Mouse (Mus musculus): ENCODE results near the gene Sema4g. TPM values are rescaled to one million over a fixed set of nuclear protein-coding genes. Genes with fewer than 3 reads are reported as not detected.

Gene Sema4g
- polyA plus RNA-seq, 1 experiment = not detected

DNA sequence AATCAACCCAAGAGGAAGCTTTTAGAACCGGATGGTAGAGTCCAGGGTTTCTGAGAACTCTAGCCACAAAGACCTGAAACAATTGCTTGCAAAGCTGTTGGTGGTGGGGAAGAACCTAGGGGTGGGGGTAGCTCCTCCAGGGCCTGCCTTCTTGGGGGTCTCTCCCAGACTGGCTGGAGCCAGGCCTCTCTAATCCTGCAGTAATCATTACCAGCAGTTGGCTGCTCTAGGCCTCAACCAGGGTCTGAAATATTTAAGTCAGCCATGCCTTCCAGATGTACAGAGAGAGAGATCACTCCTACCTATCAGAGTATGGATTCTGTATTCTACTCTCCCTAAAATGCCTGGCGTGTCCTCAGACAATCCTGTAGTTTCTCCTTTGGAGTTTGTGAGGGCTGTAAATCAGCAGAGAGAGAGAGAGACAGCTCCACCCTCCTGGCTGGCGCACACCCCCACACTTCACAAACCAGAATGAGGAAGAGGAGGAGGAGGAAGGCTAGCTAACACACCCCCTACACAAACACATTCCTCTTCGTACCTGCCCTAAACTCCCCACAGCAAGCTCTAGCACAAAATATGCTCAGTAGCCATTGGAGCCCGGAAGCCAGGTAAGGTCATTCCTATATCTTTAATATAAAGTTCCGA lies 24.8 kb downstream of the Sema4g start:
- Histone ChIP-seq H3K27ac (ENCODE audit: insufficient read depth, low read depth, low read length) (no peak overlapping the region), H3K4me1 (ENCODE audit: control insufficient read depth, insufficient read depth, low read length) (peaks cover 12% of the 10 kb centered on the region), H3K4me3 (ENCODE audit: insufficient read depth, low read length) (no peak overlapping the region)
- TF ChIP-seq POLR2A (IDR thresholded peaks at IDR 0.05; ENCODE audit: borderline replicate concordance, low read depth, low read length) (no peak), CTCF (IDR thresholded peaks at IDR 0.05; ENCODE audit: low read depth, low read length) (no peak)

DNA sequence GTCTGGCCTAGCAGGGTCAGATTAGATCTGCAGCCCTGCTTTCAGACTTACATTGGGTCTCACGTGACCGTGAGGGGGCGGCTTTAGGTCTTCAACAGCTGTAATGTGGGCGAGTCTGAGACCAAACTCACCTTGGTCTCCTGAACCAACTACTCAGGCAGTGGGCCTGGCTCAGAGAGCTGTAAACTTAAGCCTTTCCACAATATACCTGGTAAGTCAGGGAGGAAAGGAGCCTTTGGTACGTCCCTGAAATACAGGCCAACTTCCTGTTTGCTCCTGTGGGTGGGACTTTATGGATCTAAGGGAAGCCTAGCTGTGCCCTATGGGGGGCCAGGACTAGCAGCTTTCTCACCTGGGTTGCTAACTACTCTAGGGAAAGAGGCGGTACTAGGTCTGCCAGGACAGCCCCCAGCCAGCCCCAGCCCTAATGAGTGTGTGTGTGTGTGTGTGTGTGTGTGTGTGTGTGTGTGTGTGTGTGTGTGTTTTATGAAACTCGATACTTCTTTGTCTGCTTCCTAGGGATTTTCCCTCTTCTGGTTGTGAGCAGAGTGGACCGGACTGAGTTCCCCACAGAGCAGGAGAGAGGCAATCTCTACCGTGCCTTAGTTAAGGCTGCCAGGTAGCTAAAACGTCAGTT lies 25.6 kb downstream of the Sema4g start, which contains the start of gene Lzts2:
Lzts2 (plus strand) TSS at position 80 of the 637 bp plus-strand sequence.
- no peak within 1 kb of the TSS for H3K27ac ChIP-seq (ENCODE audit: insufficient read depth, low read depth, low read length)
- peaks cover 12% of the 10 kb centered on the region for H3K4me1 ChIP-seq (ENCODE audit: control insufficient read depth, insufficient read depth, low read length)
- no peak for TF ChIP-seq CTCF (IDR thresholded peaks at IDR 0.05; ENCODE audit: low read depth, low read length)
- no peak for TF ChIP-seq POLR2A (IDR thresholded peaks at IDR 0.05; ENCODE audit: borderline replicate concordance, low read depth, low read length)
- peak within 1 kb of the TSS; percentile 66 for H3K4me3 ChIP-seq (ENCODE audit: insufficient read depth, low read length)

DNA sequence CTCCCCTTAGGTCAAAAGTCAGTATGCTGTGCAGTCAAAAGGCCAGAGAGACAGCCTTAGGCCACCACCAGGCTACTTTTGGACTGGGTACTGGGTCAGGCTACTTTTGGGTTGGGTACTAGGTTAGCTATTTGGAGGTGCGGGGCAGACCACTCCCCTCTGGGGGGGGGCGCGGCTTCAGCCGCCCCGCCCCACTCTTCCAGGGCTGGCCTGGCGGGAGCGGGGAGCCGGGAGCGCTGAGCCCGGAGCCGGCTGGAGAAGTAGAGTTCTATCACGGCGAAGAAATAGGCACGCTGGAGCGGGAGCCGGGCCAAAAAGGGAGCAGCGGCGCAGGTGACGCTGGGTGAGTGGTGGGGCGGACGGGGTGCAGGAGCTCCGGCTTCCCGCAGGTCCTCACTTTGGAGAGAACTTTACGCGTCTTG lies 26.1 kb downstream of the Sema4g start:
- H3K27ac ChIP-seq (ENCODE audit: insufficient read depth, low read depth, low read length) = no peak overlapping the region
- H3K4me1 ChIP-seq (ENCODE audit: control insufficient read depth, insufficient read depth, low read length) = peaks cover 12% of the 10 kb centered on the region
- TF ChIP-seq POLR2A (IDR thresholded peaks at IDR 0.05; ENCODE audit: borderline replicate concordance, low read depth, low read length) (no peak), CTCF (IDR thresholded peaks at IDR 0.05; ENCODE audit: low read depth, low read length) (no peak)
- peak overlapping the region; percentile 66 for H3K4me3 ChIP-seq (ENCODE audit: insufficient read depth, low read length)

DNA sequence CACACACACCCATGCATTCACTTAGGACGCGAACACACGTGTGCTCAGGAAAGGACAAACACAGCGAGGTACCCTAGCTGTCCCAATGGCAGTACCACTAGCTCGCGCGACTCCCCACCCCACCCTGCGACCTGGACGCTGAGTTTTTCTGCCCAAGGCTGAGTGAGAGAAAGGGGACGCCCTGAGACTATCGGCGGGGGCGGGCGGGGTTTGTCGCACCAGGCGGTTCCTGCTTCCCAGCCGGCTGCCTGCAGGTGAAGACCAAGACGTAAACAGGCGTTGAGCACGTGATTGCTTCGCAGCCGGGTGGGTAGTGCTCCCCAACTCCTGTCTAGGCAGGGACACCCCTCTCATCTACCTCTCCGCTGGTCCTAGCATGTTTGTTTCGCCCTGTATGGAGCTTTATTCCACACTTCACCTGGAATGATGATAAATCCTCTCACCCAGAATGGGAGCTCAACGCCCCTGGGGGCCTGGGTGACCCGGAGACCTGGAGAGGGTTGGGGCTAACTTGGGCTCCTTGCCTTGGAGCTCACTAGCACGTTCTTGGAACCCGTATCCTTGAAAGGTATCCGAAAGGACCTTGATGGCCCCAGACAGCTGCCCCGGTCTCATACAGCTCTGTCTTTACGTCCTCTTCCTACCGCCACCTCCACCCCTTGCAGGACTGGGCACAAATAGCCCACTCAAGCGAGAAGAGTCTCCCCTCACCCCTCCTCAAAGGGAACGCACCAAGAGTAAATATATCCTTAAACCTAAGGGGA lies 26.8 kb downstream of the Sema4g start:
- Histone ChIP-seq H3K4me1 (ENCODE audit: control insufficient read depth, insufficient read depth, low read length) (peaks cover 12% of the 10 kb centered on the region), H3K27ac (ENCODE audit: insufficient read depth, low read depth, low read length) (no peak overlapping the region), H3K4me3 (ENCODE audit: insufficient read depth, low read length) (peak overlapping the region; percentile 66)
- TF ChIP-seq CTCF (IDR thresholded peaks at IDR 0.05; ENCODE audit: low read depth, low read length) (no peak), POLR2A (IDR thresholded peaks at IDR 0.05; ENCODE audit: borderline replicate concordance, low read depth, low read length) (no peak)

DNA sequence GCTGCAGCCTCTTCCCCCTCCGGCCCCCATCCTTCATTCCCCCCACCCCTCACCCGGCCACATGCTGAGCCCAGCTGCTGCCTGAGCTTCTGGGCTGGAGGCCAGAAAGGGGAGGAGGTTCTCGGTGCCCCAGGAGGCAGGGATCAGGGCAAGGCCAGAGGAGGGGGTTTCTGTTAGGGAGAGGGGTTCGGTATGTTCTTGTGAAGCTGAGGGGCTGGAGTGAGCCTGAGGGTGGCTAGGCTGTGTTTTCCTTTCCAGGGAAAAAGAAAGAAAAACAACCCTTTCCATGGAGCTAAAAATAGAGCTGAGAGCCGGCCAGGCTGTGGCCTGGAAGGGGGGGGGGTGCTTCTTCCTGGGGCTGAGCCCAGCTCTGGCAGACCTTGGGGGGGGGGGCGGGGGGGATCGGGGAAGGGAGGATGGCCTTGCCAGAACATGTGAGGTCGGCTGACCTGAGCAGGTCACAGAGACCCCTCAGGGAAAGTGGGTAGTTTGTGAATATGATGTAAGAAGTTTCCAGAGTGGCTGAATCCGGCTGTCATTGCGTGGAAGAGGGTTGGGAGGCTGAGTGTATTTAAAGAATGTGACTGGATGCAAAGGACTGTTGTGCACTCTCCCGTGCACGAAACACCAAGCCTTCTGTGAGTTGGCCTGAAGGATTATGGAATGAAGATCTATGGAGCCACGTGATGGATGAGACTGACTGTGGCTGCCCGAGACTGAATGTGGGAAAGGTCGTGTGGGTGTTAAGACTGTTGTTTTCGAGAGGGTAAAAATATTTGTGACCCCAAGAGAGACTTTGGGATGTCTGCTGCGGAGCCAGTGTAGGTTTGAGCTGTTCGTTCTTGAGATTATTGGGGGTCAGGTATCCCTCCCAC lies 27.7 kb downstream of the Sema4g start:
- Histone ChIP-seq H3K4me1 (ENCODE audit: control insufficient read depth, insufficient read depth, low read length) (peaks cover 12% of the 10 kb centered on the region), H3K4me3 (ENCODE audit: insufficient read depth, low read length) (peak overlapping the region; percentile 71), H3K27ac (ENCODE audit: insufficient read depth, low read depth, low read length) (peak overlapping the region; percentile 65)
- TF ChIP-seq POLR2A (IDR thresholded peaks at IDR 0.05; ENCODE audit: borderline replicate concordance, low read depth, low read length) (no peak), CTCF (IDR thresholded peaks at IDR 0.05; ENCODE audit: low read depth, low read length) (no peak)

DNA sequence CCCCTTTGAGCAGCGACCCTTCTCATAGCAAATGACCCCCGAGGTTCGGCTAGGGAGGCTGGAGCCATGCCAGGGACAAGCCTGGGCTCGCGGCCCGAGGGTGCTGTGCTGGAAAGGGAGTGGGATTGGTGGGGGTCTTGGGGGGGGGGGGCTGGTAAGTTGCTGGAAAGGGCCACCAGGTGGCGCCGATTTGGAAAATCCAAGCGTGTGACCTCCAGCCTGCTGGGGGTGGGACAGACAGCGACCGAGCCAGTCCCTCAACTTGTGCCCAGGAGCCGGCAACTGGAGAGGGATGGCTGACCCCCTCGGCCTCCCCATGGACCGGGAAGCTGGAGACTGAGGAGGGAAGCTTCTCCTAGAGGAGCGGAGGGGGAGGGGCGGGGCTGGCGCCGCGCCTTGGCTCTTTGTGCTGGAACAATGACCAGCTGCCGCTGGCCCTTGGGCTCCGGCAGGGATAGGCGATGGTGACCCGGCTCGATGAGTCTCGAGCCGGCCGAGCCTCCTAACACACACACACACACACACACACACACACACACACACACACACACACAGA lies 28.4 kb downstream of the Sema4g start:
- Histone ChIP-seq H3K27ac (ENCODE audit: insufficient read depth, low read depth, low read length) (peak overlapping the region; percentile 65), H3K4me3 (ENCODE audit: insufficient read depth, low read length) (peak overlapping the region; percentile 71), H3K4me1 (ENCODE audit: control insufficient read depth, insufficient read depth, low read length) (peaks cover 12% of the 10 kb centered on the region)
- TF ChIP-seq POLR2A (IDR thresholded peaks at IDR 0.05; ENCODE audit: borderline replicate concordance, low read depth, low read length) = no peak
- TF ChIP-seq CTCF (IDR thresholded peaks at IDR 0.05; ENCODE audit: low read depth, low read length) = peak; percentile 83

DNA sequence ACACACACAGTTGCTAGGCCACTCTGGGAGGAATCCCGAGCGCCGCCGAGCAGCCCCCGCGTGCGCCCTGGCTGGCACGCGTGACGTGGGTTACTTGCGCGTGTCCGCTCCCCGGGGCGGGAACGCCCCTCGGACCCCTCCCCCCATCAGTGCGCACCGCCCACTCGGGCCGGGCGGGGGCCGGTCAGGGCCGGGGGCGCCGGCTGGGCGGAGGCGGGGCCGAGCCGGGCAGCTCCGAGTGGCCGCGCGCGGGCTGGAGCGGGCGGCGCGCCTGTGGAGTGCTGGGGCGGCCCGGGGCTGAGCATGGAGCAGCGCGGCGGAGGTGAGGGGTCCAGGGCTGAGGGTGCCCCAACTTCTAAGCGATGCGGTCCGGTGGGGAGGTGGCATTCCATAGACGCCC lies 29.0 kb downstream of the Sema4g start:
- Histone ChIP-seq H3K27ac (ENCODE audit: insufficient read depth, low read depth, low read length) (no peak overlapping the region), H3K4me1 (ENCODE audit: control insufficient read depth, insufficient read depth, low read length) (peaks cover 12% of the 10 kb centered on the region), H3K4me3 (ENCODE audit: insufficient read depth, low read length) (peak overlapping the region; percentile 71)
- TF ChIP-seq POLR2A (IDR thresholded peaks at IDR 0.05; ENCODE audit: borderline replicate concordance, low read depth, low read length) = no peak
- no peak for TF ChIP-seq CTCF (IDR thresholded peaks at IDR 0.05; ENCODE audit: low read depth, low read length)

DNA sequence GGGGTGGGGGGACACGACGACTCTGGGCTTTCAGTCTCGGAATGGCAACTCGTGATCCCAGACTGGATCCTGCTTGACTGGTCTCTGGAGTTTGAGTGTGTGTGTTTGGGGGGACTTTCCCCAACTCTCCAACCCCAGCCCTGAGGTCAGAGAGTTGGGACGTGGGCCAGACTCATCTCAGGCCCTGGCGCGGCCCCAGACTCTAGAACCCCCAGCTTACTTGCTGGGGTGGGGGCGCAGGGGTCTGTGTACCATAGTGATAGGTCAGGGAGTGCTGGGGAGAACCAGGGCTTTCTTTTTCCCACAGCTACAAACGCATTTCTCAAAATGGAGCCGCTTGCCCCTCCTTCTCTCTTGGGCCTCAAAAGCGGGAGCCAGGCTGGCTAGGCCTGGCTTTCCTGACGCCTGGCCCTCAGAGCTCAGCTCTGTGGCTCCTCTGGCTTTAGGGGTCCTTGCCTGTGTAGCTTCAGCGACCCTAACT lies 29.5 kb downstream of the Sema4g start:
- TF ChIP-seq CTCF (IDR thresholded peaks at IDR 0.05; ENCODE audit: low read depth, low read length) = no peak
- TF ChIP-seq POLR2A (IDR thresholded peaks at IDR 0.05; ENCODE audit: borderline replicate concordance, low read depth, low read length) = no peak
- Histone ChIP-seq H3K27ac (ENCODE audit: insufficient read depth, low read depth, low read length) (no peak overlapping the region), H3K4me1 (ENCODE audit: control insufficient read depth, insufficient read depth, low read length) (peaks cover 12% of the 10 kb centered on the region), H3K4me3 (ENCODE audit: insufficient read depth, low read length) (peak overlapping the region; percentile 71)

DNA sequence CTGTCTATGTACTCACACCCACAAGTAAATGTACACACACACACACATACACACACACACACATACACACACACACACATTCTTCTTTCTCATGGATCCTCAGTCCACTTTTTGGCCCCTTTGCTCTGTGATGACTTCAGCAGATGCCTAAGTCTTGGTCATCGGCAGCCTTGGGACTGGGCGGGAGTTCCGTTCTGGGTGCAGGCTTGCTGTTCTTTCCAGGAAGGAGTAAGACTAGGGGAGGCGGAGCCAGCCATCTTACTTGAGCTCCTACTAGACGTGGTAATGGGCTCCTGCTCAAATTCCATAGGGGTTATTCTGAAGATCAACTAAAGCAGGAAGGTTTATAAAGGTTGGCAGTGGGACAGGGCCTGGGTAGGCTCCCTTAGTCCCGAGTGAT lies 31.4 kb downstream of the Sema4g start:
- no peak overlapping the region for H3K4me3 ChIP-seq (ENCODE audit: insufficient read depth, low read length)
- TF ChIP-seq CTCF (IDR thresholded peaks at IDR 0.05; ENCODE audit: low read depth, low read length) (no peak), POLR2A (IDR thresholded peaks at IDR 0.05; ENCODE audit: borderline replicate concordance, low read depth, low read length) (no peak)
- H3K4me1 ChIP-seq (ENCODE audit: control insufficient read depth, insufficient read depth, low read length) = no peaks in the 10 kb centered on the region
- H3K27ac ChIP-seq (ENCODE audit: insufficient read depth, low read depth, low read length) = no peak overlapping the region

All from bone marrow macrophage, adult 2 months (primary cell).